ENCODE assay signal across 7 mouse cellular contexts in genomic region chr2:11099834-11100622, GRCm38 (mm10).
DNase-seq lines count a peak whose midpoint lies in the region; ATAC-seq and TF ChIP-seq lines count a peak whose summit lies in the region.
"Not testable (repeated sequence)": the region's sequence is repeated elsewhere in the genome, so short reads cannot be mapped to it uniquely, and the experiment has no call there.

No protein-coding gene starts in this region.

- 42% methylated on average over 28 of the region's 34 CpGs for WGBS in embryonic facial prominence, embryonic 14.5 days
- 31% methylated on average over 33 of the region's 34 CpGs for WGBS in heart, embryonic 14.5 days
- WGBS in intestine, postnatal 0 days = 42% methylated on average over 33 of the region's 34 CpGs
- 26% methylated on average over 34 of the region's 34 CpGs for WGBS in liver, embryonic 13.5 days (ENCODE audit: insufficient replicate concordance)
- WGBS in midbrain, embryonic 12.5 days = 48% methylated on average over 34 of the region's 34 CpGs
- WGBS in small intestine, adult 2 months = 33% methylated on average over 34 of the region's 34 CpGs

- H3K9me3 ChIP-seq in embryonic facial prominence, embryonic 14.5 days (ENCODE audit: control insufficient read depth, low read length); heart, embryonic 14.5 days (ENCODE audit: control insufficient read depth, low read length); intestine, postnatal 0 days (ENCODE audit: control insufficient read depth); liver, embryonic 13.5 days (replicated peaks); midbrain, embryonic 12.5 days: not testable (repeated sequence)

- not testable (repeated sequence) for H3K27ac ChIP-seq in embryonic facial prominence, embryonic 14.5 days (replicated peaks; ENCODE audit: low read depth, low read length); heart, embryonic 14.5 days (replicated peaks in 1 of 2; ENCODE audit: control insufficient read depth in 1 of 2, insufficient read depth in 1 of 2, low read depth in 2 of 2, low read length in 2 of 2); intestine, postnatal 0 days (ENCODE audit: low read depth, low read length); liver, embryonic 13.5 days; midbrain, embryonic 12.5 days (replicated peaks); small intestine, adult 2 months (ENCODE audit: insufficient read depth, low read depth, low read length)

- H3K4me2 ChIP-seq in embryonic facial prominence, embryonic 14.5 days (ENCODE audit: low read depth, low read length) = peak overlapping the region; percentile 52
- peak overlapping the region; percentile 64 for H3K4me2 ChIP-seq in heart, embryonic 14.5 days (ENCODE audit: low read length)
- peak overlapping the region; percentile 47 for H3K4me2 ChIP-seq in intestine, postnatal 0 days (replicated peaks; ENCODE audit: low read depth)
- peak overlapping the region; percentile 49 for H3K4me2 ChIP-seq in liver, embryonic 13.5 days
- H3K4me2 ChIP-seq in midbrain, embryonic 12.5 days (replicated peaks) = peak overlapping the region; percentile 43

- 0 out of 2 replicates have a peak, but pooled peaks have one; percentile 37 for ATAC-seq in embryonic facial prominence, embryonic 14.5 days (ENCODE audit: low read depth)
- ATAC-seq in heart, embryonic 14.5 days (ENCODE audit: insufficient number of reproducible peaks, insufficient read depth, low FRiP score, low read depth); intestine, postnatal 0 days; liver, embryonic 13.5 days (ENCODE audit: low read depth): not testable (repeated sequence)
- ATAC-seq in midbrain, embryonic 12.5 days (ENCODE audit: low FRiP score, low read depth) = peak; percentile 91

- not testable (repeated sequence) for H3K36me3 ChIP-seq in embryonic facial prominence, embryonic 14.5 days (ENCODE audit: control insufficient read depth, insufficient read depth, low read length); heart, embryonic 14.5 days (ENCODE audit: control insufficient read depth, insufficient read depth, low read length); intestine, postnatal 0 days (ENCODE audit: control insufficient read depth, insufficient read depth); liver, embryonic 13.5 days; midbrain, embryonic 12.5 days; small intestine, adult 2 months (ENCODE audit: control insufficient read depth, insufficient read depth, low read length)

- not testable (repeated sequence) for H3K4me1 ChIP-seq in embryonic facial prominence, embryonic 14.5 days (ENCODE audit: control insufficient read depth, insufficient read depth, low read length); heart, embryonic 14.5 days (ENCODE audit: control insufficient read depth in 2 of 2, insufficient read depth in 2 of 2, low read length in 2 of 2); intestine, postnatal 0 days (replicated peaks; ENCODE audit: control insufficient read depth, insufficient read depth, low read length); liver, embryonic 13.5 days (replicated peaks); midbrain, embryonic 12.5 days; small intestine, adult 2 months (ENCODE audit: control insufficient read depth, insufficient read depth, insufficient read length, low read length)

- TF ChIP-seq CTCF in intestine, postnatal 0 days (IDR thresholded peaks at IDR 0.05; ENCODE audit: low read depth); small intestine, adult 2 months (IDR thresholded peaks at IDR 0.05; ENCODE audit: extremely low read depth, insufficient read length, insufficient replicate concordance, low read depth, low read length): not testable (repeated sequence)

- H3K27me3 ChIP-seq in embryonic facial prominence, embryonic 14.5 days (replicated peaks; ENCODE audit: control insufficient read depth, insufficient read depth, low read length); heart, embryonic 14.5 days (ENCODE audit: control insufficient read depth, insufficient read depth, low read length); intestine, postnatal 0 days (replicated peaks; ENCODE audit: control insufficient read depth, insufficient read depth, low read length); liver, embryonic 13.5 days; midbrain, embryonic 12.5 days; small intestine, adult 2 months (ENCODE audit: control insufficient read depth, insufficient read depth, low read length): not testable (repeated sequence)

- H3K4me3 ChIP-seq in embryonic facial prominence, embryonic 14.5 days (ENCODE audit: low read depth, low read length) = peak overlapping the region; percentile 29
- peak overlapping the region; percentile 23 to 33 for H3K4me3 ChIP-seq in heart, embryonic 14.5 days (ENCODE audit: control insufficient read depth in 1 of 2, insufficient read depth in 1 of 2, low read depth in 1 of 2, low read length in 2 of 2)
- peak overlapping the region; percentile 11; the same call in 1 of the 2 replicates for H3K4me3 ChIP-seq in intestine, postnatal 0 days (ENCODE audit: low read depth, low read length)
- H3K4me3 ChIP-seq in liver, embryonic 13.5 days (replicated peaks) = 0 out of 2 replicates have a peak overlapping the region, but pooled peaks have one; percentile 13
- H3K4me3 ChIP-seq in midbrain, embryonic 12.5 days = peak overlapping the region; percentile 29
- 0 out of 2 replicates have a peak overlapping the region, but pooled peaks have one; percentile 26 for H3K4me3 ChIP-seq in small intestine, adult 2 months (ENCODE audit: low read depth, low read length)

- not testable (repeated sequence) for TF ChIP-seq POLR2A in small intestine, adult 2 months (IDR thresholded peaks at IDR 0.05; ENCODE audit: low read depth, low read length)

- peak; percentile 3 for DNase-seq in adrenal gland, adult 2 months
- DNase-seq in embryonic facial prominence, embryonic 14.5 days (ENCODE audit: low spot score) = peak; percentile 57
- not testable (repeated sequence) for DNase-seq in liver, embryonic 13.5 days

- H3K9ac ChIP-seq in embryonic facial prominence, embryonic 14.5 days (ENCODE audit: low read depth, low read length) = peak overlapping the region; percentile 37; the same call in 1 of the 2 replicates
- 0 out of 2 replicates have a peak overlapping the region, but pooled peaks have one; percentile 34 for H3K9ac ChIP-seq in heart, embryonic 14.5 days (ENCODE audit: low read length)
- H3K9ac ChIP-seq in intestine, postnatal 0 days (ENCODE audit: low read depth, low read length); liver, embryonic 13.5 days; midbrain, embryonic 12.5 days (replicated peaks): not testable (repeated sequence)
